Mouse (Mus musculus) limb, embryonic 15.5 days (tissue): Measurements from ENCODE around the gene Kif17. TPM values are rescaled to one million over a fixed set of nuclear protein-coding genes. Genes with fewer than 3 reads are reported as not detected.
A peak's percentile ranks its signal among the peaks of the same experiment; 100 is the strongest.

Experiments
- ATAC-seq: fragments of 200-750 bp; cut with Nextera tagmentation; 2 replicates; pipeline ENCODE4 v1.8.0; 2017; ENCODE audit warnings: low read depth, moderate TSS enrichment; ENCODE audit not compliant: insufficient number of reproducible peaks, low FRiP score, low TSS enrichment
- H3K27ac ChIP-seq: fragments of 300-500 bp; sonication (generic); 2 replicates; pipeline ENCODE4 v1.5.1; 2015; ENCODE audit warnings: moderate library complexity, mild to moderate bottlenecking, inconsistent platforms
- H3K27me3 ChIP-seq: fragments of 300-500 bp; sonication (generic); 2 replicates; pipeline ENCODE4 v1.6.1; 2015; ENCODE audit warnings: inconsistent platforms
- H3K36me3 ChIP-seq: fragments of 300-500 bp; sonication (generic); 2 replicates; pipeline ENCODE4 v1.6.1; 2015; ENCODE audit warnings: inconsistent platforms
- H3K4me1 ChIP-seq: fragments of 300-500 bp; sonication (generic); 2 replicates; pipeline ENCODE4 v1.6.1; 2015; ENCODE audit warnings: inconsistent platforms
- H3K4me2 ChIP-seq: fragments of 300-500 bp; sonication (generic); 2 replicates; pipeline ENCODE4 v1.6.1; 2015; ENCODE audit warnings: mild to moderate bottlenecking, inconsistent platforms
- H3K4me3 ChIP-seq: fragments of 300-500 bp; sonication (generic); 2 replicates; pipeline ENCODE4 v1.5.1; 2015; ENCODE audit warnings: mild to moderate bottlenecking, inconsistent platforms
- H3K9ac ChIP-seq: fragments of 300-500 bp; sonication (generic); 2 replicates; pipeline ENCODE4 v1.6.1; 2015; ENCODE audit warnings: inconsistent platforms
- H3K9me3 ChIP-seq: fragments of 300-500 bp; sonication (generic); 2 replicates; pipeline ENCODE4 v1.6.1; 2016; ENCODE audit warnings: inconsistent platforms
- WGBS: fragments of 180-500 bp; shearing (Covaris S2); methylation state at CpG from one replicate; pipeline ENCODE4 v1.1.7; 2015; 5-methylcytosine and 5-hydroxymethylcytosine counted together
- polyA plus RNA-seq: library from polyadenylated mRNA; unstranded; fragments of >200 nt; fragmentation: Nextera tagmentation; extraction: Ambion mirVana; gene quantifications from 2 replicates; pipeline ENCODE4 v1.2.1, GENCODE M21; 2015

The Kif17 gene
- polyA plus RNA-seq, 1 experiment from 2014 or later = 1.4 TPM

DNA sequence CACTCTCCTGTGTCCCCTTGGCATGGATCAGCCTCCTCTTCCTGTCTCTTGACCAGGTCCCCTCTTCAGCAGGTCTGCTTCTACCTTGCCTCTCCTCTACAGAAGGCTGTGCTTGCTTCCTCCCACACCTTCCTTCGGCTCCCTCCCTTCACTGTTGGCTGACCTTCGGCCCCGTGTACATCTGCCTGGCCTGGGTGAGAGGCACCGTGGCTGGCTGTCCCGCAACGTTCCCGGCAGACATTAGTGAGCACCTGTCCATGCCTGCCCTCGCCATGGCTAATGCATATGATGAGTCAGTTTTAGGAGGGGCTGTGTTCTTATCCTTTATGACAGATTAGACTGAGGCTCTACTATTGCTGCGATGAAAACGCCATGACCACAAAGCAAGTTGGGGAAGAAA lies 17.6 kb downstream of the Kif17 start:
- H3K4me2 ChIP-seq = no peak overlapping the region
- peaks cover 5% of the 10 kb centered on the region; the same call in 1 of the 2 replicates for H3K4me1 ChIP-seq
- H3K9ac ChIP-seq = no peak overlapping the region
- H3K4me3 ChIP-seq = no peak overlapping the region
- H3K36me3 ChIP-seq = no peaks in the 10 kb centered on the region
- peaks cover 15% of the 10 kb centered on the region for H3K27me3 ChIP-seq
- H3K9me3 ChIP-seq = no peaks in the 10 kb centered on the region
- H3K27ac ChIP-seq = no peak overlapping the region
- ATAC-seq = no peak
- WGBS = 85% methylated on average over 10 of the region's 10 CpGs

DNA sequence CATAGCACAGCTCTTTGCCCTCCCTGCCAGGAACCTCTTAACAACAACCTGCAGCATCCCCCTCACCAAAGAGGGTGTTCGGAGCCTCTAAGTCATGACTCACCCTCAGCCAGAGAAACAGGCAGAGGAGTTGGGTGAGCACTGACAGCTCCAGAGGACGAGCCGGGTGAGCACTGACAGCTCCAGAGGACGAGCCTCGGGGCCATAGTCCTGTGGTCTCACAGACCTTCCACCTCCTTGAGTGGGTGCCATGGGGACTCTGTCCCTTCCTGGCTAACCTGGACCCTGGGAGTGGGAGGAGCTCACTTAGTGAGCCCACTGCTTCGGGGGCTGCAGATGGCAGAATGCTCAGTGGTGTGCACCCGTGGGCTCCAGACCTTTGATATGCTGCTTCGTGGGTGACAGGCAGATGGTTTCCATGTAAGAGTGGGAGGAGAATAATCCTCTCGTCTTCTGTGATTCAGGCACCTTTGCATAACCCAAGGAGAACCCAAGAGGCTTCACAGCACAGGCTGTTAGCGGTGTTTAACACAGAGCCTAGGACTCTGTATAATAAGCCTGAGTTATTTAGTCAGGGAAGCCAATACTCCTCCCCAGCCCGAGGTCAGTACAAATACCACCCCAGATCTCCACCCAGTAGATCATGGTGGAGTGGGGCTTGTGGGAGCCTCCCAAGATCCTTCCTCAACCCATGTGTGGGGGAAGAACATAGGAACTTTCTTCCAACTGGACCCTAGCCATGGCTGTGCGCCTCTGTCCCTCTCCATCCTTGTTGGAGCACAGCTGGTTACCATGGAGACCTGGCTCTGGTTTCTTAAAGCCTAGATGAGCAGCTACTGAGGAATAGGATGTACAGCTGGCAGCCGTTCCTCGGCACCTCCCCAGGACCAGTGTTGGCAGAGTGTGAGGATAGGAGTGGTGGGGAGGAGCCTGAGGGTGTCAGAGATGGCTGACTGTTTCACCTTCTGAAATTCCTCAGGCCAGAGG lies 22.1 kb downstream of the Kif17 start:
- 57% methylated on average over 14 of the region's 14 CpGs for WGBS
- H3K9me3 ChIP-seq = no peaks in the 10 kb centered on the region
- H3K4me1 ChIP-seq = peaks cover 5% of the 10 kb centered on the region; the same call in 1 of the 2 replicates
- no peak overlapping the region for H3K9ac ChIP-seq
- no peak overlapping the region for H3K4me2 ChIP-seq
- H3K27ac ChIP-seq = no peak overlapping the region
- H3K36me3 ChIP-seq = no peaks in the 10 kb centered on the region
- no peaks in the 10 kb centered on the region for H3K27me3 ChIP-seq
- no peak overlapping the region for H3K4me3 ChIP-seq
- peak; percentile 73 for ATAC-seq

DNA sequence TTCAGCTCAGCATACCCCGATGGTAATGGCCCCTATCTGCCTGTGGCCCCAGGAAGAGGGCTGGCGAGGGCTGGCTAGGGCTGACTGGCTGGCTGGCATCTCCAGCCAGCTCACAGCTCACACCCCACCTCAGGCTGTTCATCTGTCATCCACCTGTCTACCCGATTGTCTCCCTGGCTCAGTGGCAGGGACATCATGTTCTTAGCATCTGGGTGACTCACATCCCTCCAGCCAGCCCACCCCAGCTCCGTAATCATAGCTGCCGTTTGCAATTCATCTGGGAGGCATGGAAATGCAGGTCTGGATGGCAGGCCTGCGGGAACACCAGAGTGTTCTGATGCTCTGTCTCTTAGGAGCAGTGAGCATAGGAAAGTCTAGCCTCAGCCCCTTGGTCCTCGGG lies 28.1 kb downstream of the Kif17 start:
- Histone ChIP-seq H3K9ac (no peak overlapping the region), H3K4me3 (no peak overlapping the region), H3K36me3 (no peaks in the 10 kb centered on the region), H3K9me3 (no peaks in the 10 kb centered on the region), H3K4me1 (no peaks in the 10 kb centered on the region), H3K27me3 (peaks cover 3% of the 10 kb centered on the region; the same call in 1 of the 2 replicates), H3K27ac (no peak overlapping the region), H3K4me2 (no peak overlapping the region)
- no peak for ATAC-seq
- 60% methylated on average over 7 of the region's 7 CpGs for WGBS

DNA sequence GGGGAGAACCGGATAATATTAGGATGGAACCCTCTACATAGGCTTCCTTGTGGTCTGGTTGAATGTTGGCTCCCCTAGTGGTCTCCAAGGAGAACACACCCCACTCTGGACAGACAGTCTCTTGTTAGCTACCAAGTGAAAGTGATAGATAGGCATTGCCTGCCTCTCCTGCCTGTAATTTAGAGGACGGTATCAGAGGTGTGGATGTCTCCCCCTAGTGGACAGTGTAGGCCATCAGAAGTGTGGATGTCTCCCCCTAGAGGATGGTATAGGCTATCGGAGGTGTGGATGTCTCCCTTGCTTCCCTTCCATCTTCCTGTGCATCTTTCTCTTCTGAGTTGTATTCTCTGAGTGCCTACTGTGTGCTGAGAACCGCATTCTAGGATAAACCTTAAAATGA lies 32.6 kb downstream of the Kif17 start:
- Histone ChIP-seq H3K4me2 (no peak overlapping the region), H3K4me1 (no peaks in the 10 kb centered on the region), H3K9ac (no peak overlapping the region), H3K9me3 (no peaks in the 10 kb centered on the region), H3K4me3 (no peak overlapping the region), H3K36me3 (no peaks in the 10 kb centered on the region), H3K27me3 (no peaks in the 10 kb centered on the region; the same call in 1 of the 2 replicates), H3K27ac (no peak overlapping the region)
- 23% methylated on average over 4 of the region's 4 CpGs for WGBS
- ATAC-seq = no peak

DNA sequence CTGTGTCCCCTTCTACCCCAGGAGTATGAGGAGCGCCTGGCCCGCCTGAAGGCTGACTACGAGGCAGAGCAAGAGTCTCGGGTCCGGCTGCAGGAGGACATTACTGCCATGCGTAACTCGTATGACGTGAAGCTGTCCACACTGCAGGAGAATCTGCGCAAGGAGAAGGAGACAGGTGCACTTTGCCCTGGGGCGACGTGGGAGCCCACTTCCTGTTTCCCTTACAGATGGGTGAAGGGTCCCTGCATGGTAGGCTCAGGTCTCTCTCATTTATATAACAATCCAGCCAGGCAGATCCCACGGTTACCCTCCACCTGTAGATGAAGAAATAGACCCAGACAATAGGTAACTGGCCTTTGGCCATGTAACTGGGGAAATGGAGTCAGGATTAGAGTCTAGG lies 36.2 kb downstream of the Kif17 start:
- Histone ChIP-seq H3K27ac (no peak overlapping the region), H3K4me2 (no peak overlapping the region), H3K27me3 (no peaks in the 10 kb centered on the region; the same call in 1 of the 2 replicates), H3K9me3 (no peaks in the 10 kb centered on the region), H3K36me3 (no peaks in the 10 kb centered on the region), H3K9ac (no peak overlapping the region), H3K4me1 (no peaks in the 10 kb centered on the region), H3K4me3 (no peak overlapping the region)
- 83% methylated on average over 12 of the region's 12 CpGs for WGBS
- no peak for ATAC-seq

DNA sequence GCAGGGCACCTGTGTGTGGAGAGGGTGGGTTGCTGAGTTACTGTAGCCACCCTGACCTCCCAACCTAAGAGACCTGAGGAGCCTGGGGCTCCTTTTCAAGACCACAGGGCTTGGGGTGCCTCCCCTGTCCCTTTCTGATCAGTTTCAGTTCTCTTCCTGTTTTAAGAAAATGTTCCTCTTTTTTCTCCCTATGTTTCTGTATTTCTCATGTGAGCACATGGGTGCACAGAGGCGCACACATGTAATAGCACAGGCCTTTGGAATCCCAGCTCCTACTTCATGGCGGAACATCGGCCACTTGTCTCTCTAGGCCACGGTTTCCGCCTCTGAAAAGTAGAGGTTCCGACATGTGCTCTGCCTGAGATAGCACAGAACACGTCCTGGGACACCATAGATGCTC lies 38.5 kb downstream of the Kif17 start:
- Histone ChIP-seq H3K4me1 (no peaks in the 10 kb centered on the region), H3K9me3 (no peaks in the 10 kb centered on the region), H3K36me3 (no peaks in the 10 kb centered on the region), H3K9ac (no peak overlapping the region), H3K27ac (no peak overlapping the region), H3K27me3 (no peaks in the 10 kb centered on the region; the same call in 1 of the 2 replicates), H3K4me3 (no peak overlapping the region), H3K4me2 (no peak overlapping the region)
- no peak for ATAC-seq
- WGBS = 88% methylated on average over 7 of the region's 7 CpGs

DNA sequence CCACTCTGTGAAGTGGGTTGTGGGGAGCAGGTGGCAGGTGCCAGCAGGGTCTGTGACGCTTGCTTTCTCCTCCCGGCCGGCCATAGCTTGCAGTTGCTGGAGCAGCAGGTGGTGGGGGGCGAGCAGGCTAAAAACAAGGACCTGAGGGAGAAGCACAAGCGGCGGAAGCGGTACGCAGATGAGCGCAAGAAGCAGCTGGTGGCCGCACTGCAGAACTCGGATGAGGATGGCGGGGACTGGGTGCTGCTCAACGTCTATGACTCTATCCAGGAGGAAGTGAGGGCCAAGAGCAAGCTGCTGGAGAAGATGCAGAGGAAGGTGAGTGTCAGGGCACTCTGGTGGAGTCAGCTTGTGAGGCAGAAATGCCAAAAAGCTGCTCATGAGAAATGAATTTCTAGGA lies 41.8 kb downstream of the Kif17 start:
- no peaks in the 10 kb centered on the region; the same call in 1 of the 2 replicates for H3K27me3 ChIP-seq
- ATAC-seq = no peak
- H3K27ac ChIP-seq = no peak overlapping the region
- 83% methylated on average over 13 of the region's 13 CpGs for WGBS
- H3K4me3 ChIP-seq = no peak overlapping the region
- no peak overlapping the region for H3K4me2 ChIP-seq
- H3K36me3 ChIP-seq = no peaks in the 10 kb centered on the region
- no peaks in the 10 kb centered on the region for H3K4me1 ChIP-seq
- no peaks in the 10 kb centered on the region for H3K9me3 ChIP-seq
- H3K9ac ChIP-seq = no peak overlapping the region

DNA sequence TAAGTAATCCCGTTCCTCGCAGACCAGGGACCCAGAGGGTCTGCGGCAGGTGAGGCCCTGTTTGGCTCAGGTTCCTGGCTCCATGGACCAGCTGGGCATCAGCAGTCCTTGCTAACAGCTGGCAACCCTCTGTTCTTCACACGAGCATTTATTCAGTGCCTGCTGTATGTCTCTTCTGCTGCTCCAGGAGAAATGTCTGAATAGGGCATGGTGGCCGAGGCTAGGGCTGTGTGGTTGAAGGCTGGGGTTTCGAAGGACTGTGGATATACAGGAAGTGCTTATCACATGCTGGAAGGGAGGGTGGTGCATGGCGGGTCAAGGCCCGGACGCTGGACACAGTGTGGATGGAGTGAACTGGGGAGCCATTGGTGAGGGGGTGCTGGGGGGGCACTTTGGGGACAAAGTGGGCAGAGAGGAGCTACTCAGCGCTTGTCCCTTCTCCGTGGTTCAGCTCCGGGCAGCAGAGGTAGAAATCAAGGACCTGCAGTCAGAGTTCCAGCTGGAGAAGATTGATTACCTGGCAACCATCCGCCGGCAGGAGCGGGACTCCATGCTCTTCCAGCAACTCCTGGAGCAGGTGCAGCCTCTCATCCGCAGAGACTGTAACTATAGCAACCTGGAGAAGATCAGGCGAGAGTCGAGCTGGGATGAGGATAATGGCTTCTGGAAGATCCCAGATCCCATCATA lies 43.2 kb downstream of the Kif17 start:
- no peaks in the 10 kb centered on the region; the same call in 1 of the 2 replicates for H3K27me3 ChIP-seq
- 75% methylated on average over 18 of the region's 18 CpGs for WGBS
- no peak for ATAC-seq
- H3K36me3 ChIP-seq = no peaks in the 10 kb centered on the region
- no peak overlapping the region for H3K27ac ChIP-seq
- H3K9me3 ChIP-seq = no peaks in the 10 kb centered on the region
- no peak overlapping the region for H3K9ac ChIP-seq
- no peak overlapping the region for H3K4me2 ChIP-seq
- H3K4me3 ChIP-seq = no peak overlapping the region
- H3K4me1 ChIP-seq = no peaks in the 10 kb centered on the region

DNA sequence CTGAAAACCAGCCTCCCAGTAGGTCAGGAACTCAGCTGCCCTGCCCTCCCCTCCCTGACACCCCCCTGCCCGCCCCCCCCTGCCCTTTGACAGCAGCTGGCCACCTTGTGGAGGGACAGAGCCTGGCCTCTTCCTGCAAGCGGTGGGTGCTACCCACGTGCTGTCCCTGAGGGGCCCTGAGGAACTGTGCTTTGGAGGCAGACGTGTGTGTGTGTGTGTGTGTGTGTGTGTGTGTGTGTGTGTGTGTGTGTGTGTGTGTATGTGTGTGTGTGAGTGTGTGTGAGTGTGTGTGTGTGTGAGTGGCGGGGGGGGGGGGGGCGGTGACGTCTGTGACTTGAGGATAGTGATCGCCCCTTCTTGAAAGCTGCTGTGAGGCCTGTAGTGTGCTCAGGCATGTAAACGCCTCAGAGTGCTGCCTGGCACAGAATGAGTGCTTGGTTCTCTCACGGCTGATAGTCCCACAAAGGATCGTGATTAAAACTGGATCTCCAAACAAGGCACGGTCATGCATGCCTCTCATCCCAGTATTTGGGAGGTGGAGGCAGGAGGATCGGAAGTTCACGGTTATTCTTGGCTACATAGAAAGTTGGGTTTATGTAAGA lies 43.8 kb downstream of the Kif17 start:
- WGBS = 78% methylated on average over 8 of the region's 14 CpGs
- Histone ChIP-seq H3K27me3 (no peaks in the 10 kb centered on the region; the same call in 1 of the 2 replicates), H3K4me3 (no peak overlapping the region), H3K4me1 (no peaks in the 10 kb centered on the region), H3K27ac (no peak overlapping the region), H3K36me3 (no peaks in the 10 kb centered on the region), H3K4me2 (no peak overlapping the region), H3K9ac (no peak overlapping the region), H3K9me3 (no peaks in the 10 kb centered on the region)
- no peak for ATAC-seq

DNA sequence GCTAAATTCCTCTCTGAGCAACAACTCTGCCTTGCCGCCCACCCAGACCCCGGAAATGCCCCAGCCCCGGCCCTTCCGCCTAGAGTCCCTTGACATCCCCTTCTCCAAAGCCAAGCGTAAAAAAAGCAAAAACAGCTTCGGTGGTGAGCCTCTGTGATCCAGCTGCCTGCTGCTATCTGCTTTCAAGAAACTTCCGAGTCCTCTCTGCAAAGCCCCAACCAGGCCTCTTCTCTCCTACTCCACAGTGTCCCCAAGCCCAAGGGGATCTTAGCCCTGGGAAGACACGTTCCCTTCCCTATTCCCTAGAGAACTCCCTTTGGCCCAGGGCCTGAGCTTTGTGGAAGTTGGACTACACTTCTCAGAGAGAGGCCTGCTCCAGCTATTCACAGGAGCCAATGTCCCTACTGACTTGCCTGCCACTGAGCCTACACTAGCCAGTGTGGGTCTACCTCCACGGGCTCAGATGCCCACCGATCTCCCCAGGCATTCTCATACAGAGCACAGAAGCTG lies 51.1 kb downstream of the Kif17 start:
- no peak for ATAC-seq
- Histone ChIP-seq H3K9ac (no peak overlapping the region), H3K4me3 (no peak overlapping the region), H3K27me3 (no peaks in the 10 kb centered on the region), H3K4me1 (peaks cover 18% of the 10 kb centered on the region), H3K36me3 (no peaks in the 10 kb centered on the region), H3K27ac (no peak overlapping the region), H3K9me3 (no peaks in the 10 kb centered on the region), H3K4me2 (no peak overlapping the region)
- WGBS = 83% methylated on average over 10 of the region's 10 CpGs

DNA sequence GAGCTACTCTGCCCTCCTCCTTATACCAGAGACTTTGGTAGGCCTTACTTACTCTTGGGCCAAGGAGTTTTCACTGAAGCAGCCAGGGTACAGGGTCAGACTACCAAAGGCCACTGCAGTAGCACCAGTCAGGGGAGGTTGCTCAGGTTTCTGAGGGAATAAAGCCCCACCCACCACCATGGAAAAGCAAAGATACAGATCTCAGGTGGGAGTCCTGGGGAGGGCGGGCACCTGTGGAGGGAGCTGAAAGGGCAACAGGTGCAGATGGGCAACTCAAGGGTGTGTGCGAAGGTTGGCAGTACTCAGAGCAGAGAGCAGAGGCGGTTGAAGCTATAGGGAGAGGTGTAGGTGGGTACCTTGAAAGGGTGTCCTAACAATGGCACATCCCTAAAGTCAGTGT lies 52.8 kb downstream of the Kif17 start:
- no peak overlapping the region for H3K4me3 ChIP-seq
- 96% methylated on average over 3 of the region's 3 CpGs for WGBS
- H3K36me3 ChIP-seq = peaks cover 15% of the 10 kb centered on the region
- peaks cover 18% of the 10 kb centered on the region for H3K4me1 ChIP-seq
- H3K4me2 ChIP-seq = no peak overlapping the region; the same call in 1 of the 2 replicates
- no peak for ATAC-seq
- H3K9ac ChIP-seq = no peak overlapping the region
- H3K27ac ChIP-seq = no peak overlapping the region
- no peaks in the 10 kb centered on the region for H3K27me3 ChIP-seq
- no peaks in the 10 kb centered on the region for H3K9me3 ChIP-seq
